Mouse (Mus musculus) adrenal gland, adult (tissue): ENCODE data around the gene Gja5.
"Not testable (repeated sequence)": the region's sequence is repeated elsewhere in the genome, so short reads cannot be mapped to it uniquely, and the experiment has no call there.

Source experiments
- DNase-seq, 2 experiments: peaks; one replicate each; pipeline ENCODE4 v3.0.0; 2022 to 2023; ENCODE audit warnings: low spot score in 1 of 2; ENCODE audit not compliant: inconsistent age in 2 of 2

Gja5 gene

GRCm38 (mm10) chr3:97032053-97032496 lies 127.6 kb downstream of the Gja5 start:
- DNase-seq = peak in 1 of 2 experiments; percentile 30

GRCm38 (mm10) chr3:97035558-97035957 lies 131.1 kb downstream of the Gja5 start:
- DNase-seq = no peak

- DNase-seq = no peak
Measured at GRCm38 (mm10) chr3:97037119-97037518, 132.6 kb downstream of the Gja5 start.

- no peak for DNase-seq
Measured at GRCm38 (mm10) chr3:97039721-97040120, 135.2 kb downstream of the Gja5 start.

- no peak for DNase-seq
Measured at GRCm38 (mm10) chr3:97044188-97044587, 139.7 kb downstream of the Gja5 start.

GRCm38 (mm10) chr3:97047757-97048156 lies 143.3 kb downstream of the Gja5 start:
- no peak for DNase-seq

GRCm38 (mm10) chr3:97048360-97048759 lies 143.9 kb downstream of the Gja5 start:
- no peak for DNase-seq

GRCm38 (mm10) chr3:97051264-97051744 lies 146.8 kb downstream of the Gja5 start:
- DNase-seq = peak in 1 of 2 experiments; percentile 51

- DNase-seq = no peak
Measured at GRCm38 (mm10) chr3:97052069-97052799, 147.7 kb downstream of the Gja5 start.

GRCm38 (mm10) chr3:97058704-97059103 lies 154.2 kb downstream of the Gja5 start:
- no peak for DNase-seq

GRCm38 (mm10) chr3:97060119-97060518 lies 155.6 kb downstream of the Gja5 start:
- DNase-seq = no peak

GRCm38 (mm10) chr3:97062814-97063213 lies 158.3 kb downstream of the Gja5 start:
- peak in 1 of 2 experiments; percentile 62 for DNase-seq

GRCm38 (mm10) chr3:97064046-97064445 lies 159.6 kb downstream of the Gja5 start:
- DNase-seq = peak in 1 of 2 experiments; percentile 29

- DNase-seq = not testable (repeated sequence)
Measured at GRCm38 (mm10) chr3:97069589-97069988, 165.1 kb downstream of the Gja5 start.

- DNase-seq = not testable (repeated sequence)
Measured at GRCm38 (mm10) chr3:97071916-97072315, 167.4 kb downstream of the Gja5 start.

GRCm38 (mm10) chr3:97072361-97072760 lies 167.9 kb downstream of the Gja5 start:
- DNase-seq = not testable (repeated sequence)

GRCm38 (mm10) chr3:97075744-97076350 lies 171.4 kb downstream of the Gja5 start:
- DNase-seq = not testable (repeated sequence)

GRCm38 (mm10) chr3:97076412-97076811 lies 171.9 kb downstream of the Gja5 start:
- DNase-seq = peak; percentile 46 to 83

- no peak for DNase-seq
Measured at GRCm38 (mm10) chr3:97078436-97078835, 173.9 kb downstream of the Gja5 start.

- no peak for DNase-seq
Measured at GRCm38 (mm10) chr3:97082156-97082555, 177.7 kb downstream of the Gja5 start.

GRCm38 (mm10) chr3:97087326-97087725 lies 182.8 kb downstream of the Gja5 start:
- peak; percentile 24 to 65 for DNase-seq

- DNase-seq = not testable (repeated sequence)
Measured at GRCm38 (mm10) chr3:97088291-97088690, 183.8 kb downstream of the Gja5 start.
